Mouse (Mus musculus) neural tube, embryonic 12.5 days (tissue): Measurements from ENCODE around the gene Ifit2. TPM values are rescaled to one million over a fixed set of nuclear protein-coding genes. Genes with fewer than 3 reads are reported as not detected.
"Not testable (repeated sequence)": the region's sequence is repeated elsewhere in the genome, so short reads cannot be mapped to it uniquely, and the experiment has no call there.

Experiments used
- ATAC-seq: fragments of 200-750 bp; cut with Nextera tagmentation; 2 replicates; pipeline ENCODE4 v1.8.0; 2017; ENCODE audit warnings: low read depth, mild to moderate bottlenecking, moderate TSS enrichment, moderate library complexity; ENCODE audit not compliant: low FRiP score
- H3K27ac ChIP-seq: fragments of 300-500 bp; sonication (generic); 2 replicates; pipeline ENCODE4 v1.5.1; 2016
- H3K27me3 ChIP-seq: fragments of 300-500 bp; sonication (generic); replicated peaks from 2 replicates; pipeline ENCODE4 v1.6.1; 2016; ENCODE audit warnings: mild to moderate bottlenecking
- H3K36me3 ChIP-seq: fragments of 300-500 bp; sonication (generic); 2 replicates; pipeline ENCODE4 v1.6.1; 2016; ENCODE audit warnings: mild to moderate bottlenecking
- H3K4me1 ChIP-seq: fragments of 300-500 bp; sonication (generic); 2 replicates; pipeline ENCODE4 v1.6.1; 2016
- H3K4me2 ChIP-seq: fragments of 300-500 bp; sonication (generic); replicated peaks from 2 replicates; pipeline ENCODE4 v1.6.1; 2016; ENCODE audit warnings: mild to moderate bottlenecking
- H3K4me3 ChIP-seq: fragments of 300-500 bp; sonication (generic); 2 replicates; pipeline ENCODE4 v1.5.1; 2016
- H3K9ac ChIP-seq: fragments of 300-500 bp; sonication (generic); 2 replicates; pipeline ENCODE4 v1.6.1; 2016; ENCODE audit warnings: mild to moderate bottlenecking
- H3K9me3 ChIP-seq: fragments of 300-500 bp; sonication (generic); 2 replicates; pipeline ENCODE4 v1.6.1; 2016; ENCODE audit warnings: mild to moderate bottlenecking
- WGBS: fragments of 180-500 bp; shearing (Covaris S2); methylation state at CpG from one replicate; pipeline ENCODE4 v1.1.7; 2016; 5-methylcytosine and 5-hydroxymethylcytosine counted together
- polyA plus RNA-seq: library from polyadenylated mRNA; unstranded; fragments of >200 nt; fragmentation: Nextera tagmentation; extraction: Ambion mirVana; gene quantifications from 2 replicates; pipeline ENCODE4 v1.2.1, GENCODE M21; 2016

Ifit2 gene
- polyA plus RNA-seq, 1 experiment from 2014 or later: 4.5 TPM

DNA sequence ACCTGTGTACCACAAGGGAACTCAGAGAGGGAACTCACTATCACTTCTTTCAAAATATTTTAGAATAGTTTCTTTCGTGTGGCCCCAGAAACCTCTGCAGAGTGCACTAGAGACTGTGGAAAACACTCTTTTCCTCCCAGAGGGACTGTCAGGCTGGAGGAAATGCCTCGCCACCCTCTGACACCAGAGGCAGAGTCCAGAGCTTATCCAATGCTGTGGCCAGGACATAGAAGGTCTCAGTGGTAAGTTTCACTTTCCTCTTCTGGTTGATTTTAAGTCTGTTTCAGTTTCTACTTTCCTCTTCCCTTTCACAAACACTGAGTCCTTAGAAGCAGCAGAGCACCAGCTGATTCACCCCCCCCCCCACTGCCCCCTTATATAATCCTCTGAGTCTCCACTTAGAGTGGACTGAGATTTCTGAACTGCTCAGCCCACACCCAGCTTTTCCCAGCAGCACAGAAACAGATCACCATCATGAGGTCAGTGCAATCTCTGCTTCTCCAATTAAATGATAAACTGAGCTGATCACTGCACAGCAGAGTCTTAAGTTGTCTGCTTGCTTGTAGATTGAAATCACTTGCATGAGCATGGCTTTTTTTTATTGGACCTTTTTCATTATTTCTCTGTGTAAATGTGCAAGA is 32.8 kb downstream of the Ifit2 start, which contains the start of gene Ifit3:
Gene Ifit3, plus strand, starts transcription at position 406 of the 641 bp plus-strand sequence.
- H3K9me3 ChIP-seq, H3K27me3 ChIP-seq, ATAC-seq, H3K36me3 ChIP-seq, H3K4me1 ChIP-seq, H3K9ac ChIP-seq, H3K4me3 ChIP-seq, H3K4me2 ChIP-seq, H3K27ac ChIP-seq: not testable (repeated sequence)
- WGBS: 64% methylated on average over 2 of the region's 2 CpGs

DNA sequence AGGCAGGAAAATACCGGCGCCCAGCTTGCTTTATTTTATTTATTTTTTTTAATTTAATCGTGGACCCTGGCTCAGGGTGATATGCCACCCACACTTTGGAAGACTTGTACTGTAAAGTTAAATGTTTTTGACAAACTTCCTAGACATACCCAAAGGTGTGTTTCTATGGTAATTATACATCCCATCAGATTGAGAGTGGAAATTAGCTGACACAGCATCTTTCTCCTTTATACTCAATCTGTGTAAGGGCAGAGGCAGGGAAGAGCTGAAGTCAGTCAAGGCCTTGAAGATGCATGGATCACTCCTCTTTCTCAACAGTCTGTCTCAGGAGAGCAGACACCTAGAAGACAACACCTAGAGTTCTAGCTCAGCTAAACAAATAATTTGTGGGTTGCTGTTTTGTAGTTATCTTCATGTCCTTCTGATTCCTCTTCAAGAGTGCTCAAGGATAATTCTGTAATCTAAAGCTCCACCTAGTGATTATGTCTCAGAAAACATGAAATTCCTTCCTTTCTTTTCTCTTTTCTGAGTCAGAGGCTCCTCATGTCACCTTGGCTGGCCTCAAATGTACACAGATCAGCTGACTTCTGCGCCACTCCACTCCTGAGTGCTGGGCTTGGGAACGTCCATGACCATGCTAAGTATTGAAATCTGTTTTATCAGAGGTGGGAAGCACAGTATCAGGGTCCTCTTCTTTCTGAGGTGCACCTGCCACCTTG is 35.4 kb downstream of the Ifit2 start:
- not testable (repeated sequence) for H3K27ac ChIP-seq, H3K9me3 ChIP-seq, H3K4me2 ChIP-seq, H3K27me3 ChIP-seq, H3K4me3 ChIP-seq, H3K9ac ChIP-seq, ATAC-seq, H3K4me1 ChIP-seq, H3K36me3 ChIP-seq
- WGBS: 71% methylated on average over 5 of the region's 5 CpGs

DNA sequence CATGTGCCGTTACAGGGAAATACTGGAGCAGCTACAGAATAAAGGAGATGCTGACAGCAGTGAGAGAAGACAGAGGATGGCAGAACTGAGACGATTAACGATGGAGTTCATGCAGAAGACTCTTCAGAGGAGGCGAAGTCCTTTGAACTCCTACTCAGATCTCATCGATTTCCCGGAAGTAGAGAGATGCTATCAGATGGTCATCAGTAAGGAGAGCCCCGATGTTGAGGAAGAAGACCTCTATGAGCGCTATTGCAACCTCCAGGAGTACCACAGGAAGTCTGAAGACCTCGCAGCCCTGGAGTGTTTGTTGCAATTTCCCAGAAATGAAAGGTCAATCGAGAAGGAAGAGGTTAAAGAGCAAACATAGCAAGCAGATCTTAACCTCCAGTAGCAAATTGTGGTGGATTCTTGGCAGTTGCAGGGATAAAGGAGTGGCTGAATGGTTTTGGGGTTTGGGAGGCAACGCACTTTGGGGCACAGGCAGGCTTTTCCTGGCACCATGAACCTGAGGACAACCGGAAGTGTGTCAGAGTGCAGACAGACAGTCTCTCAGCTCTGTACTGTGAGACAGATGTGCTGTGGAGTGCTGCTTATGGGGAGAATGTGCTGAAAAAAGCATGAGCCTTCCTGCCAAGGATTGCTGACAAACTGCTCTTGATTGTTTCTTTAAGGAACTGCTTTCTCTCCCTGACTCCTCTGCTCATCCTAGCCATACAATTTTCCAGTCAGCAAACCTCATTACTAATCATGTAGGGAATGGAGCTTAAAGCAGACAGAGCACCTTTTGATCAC is 37.6 kb downstream of the Ifit2 start:
- WGBS: 88% methylated on average over 7 of the region's 12 CpGs
- not testable (repeated sequence) for H3K4me1 ChIP-seq

DNA sequence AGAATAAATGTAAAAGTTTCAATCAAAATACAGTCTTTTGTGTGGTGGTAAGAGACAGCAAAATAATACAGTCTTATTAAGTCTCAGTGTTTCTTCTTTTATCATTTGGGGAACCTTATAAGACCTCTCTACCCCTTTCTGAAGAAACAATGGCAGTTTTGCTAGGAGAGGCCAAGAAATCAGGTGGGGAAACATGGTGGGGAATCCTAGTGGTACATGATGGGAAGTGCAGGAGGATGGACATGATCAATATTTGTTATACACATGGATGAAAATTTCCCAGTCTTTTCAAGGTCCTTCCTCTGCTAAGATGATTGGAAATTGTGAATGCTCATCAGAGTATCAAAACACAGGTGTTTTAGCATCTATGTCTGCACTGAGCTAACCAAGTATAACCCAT is 38.5 kb downstream of the Ifit2 start:
- Histone ChIP-seq H3K27ac (no peak overlapping the region), H3K4me3 (no peak overlapping the region), H3K4me2 (no peak overlapping the region), H3K9ac (no peak overlapping the region), H3K27me3 (no peaks in the 10 kb centered on the region), H3K4me1 (no peaks in the 10 kb centered on the region), H3K9me3 (no peaks in the 10 kb centered on the region), H3K36me3 (no peaks in the 10 kb centered on the region)
- ATAC-seq: no peak

More for the DNA sequence above, 37.6 kb downstream of the Ifit2 start:
- ATAC-seq, H3K4me2 ChIP-seq, H3K27me3 ChIP-seq, H3K27ac ChIP-seq, H3K36me3 ChIP-seq, H3K9me3 ChIP-seq, H3K4me3 ChIP-seq, H3K9ac ChIP-seq: not testable (repeated sequence)

DNA sequence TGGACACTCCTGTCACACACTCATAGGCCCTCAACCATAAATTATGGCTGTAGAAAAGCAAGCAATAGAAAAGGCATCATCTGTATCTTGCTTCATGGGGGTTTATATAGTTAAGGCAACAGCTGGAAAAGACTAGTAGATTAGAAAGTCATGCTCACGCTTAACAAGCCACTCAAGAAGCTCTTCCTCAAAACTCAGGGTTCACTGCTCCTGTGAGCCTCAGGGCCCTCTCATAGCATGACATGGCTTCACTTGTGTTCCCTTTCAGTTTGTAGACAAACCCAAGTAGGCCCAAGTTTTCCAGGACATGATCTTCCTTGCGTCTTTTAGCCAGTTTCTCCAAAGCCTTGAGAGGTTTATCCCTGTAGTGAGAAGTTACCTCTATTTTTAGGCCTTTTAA is 43.0 kb downstream of the Ifit2 start:
- ATAC-seq: no peak
- no peaks in the 10 kb centered on the region for H3K9me3 ChIP-seq
- no peak overlapping the region for H3K4me3 ChIP-seq
- H3K27ac ChIP-seq: no peak overlapping the region
- no peaks in the 10 kb centered on the region for H3K4me1 ChIP-seq
- no peak overlapping the region for H3K4me2 ChIP-seq
- H3K36me3 ChIP-seq: no peaks in the 10 kb centered on the region
- 88% methylated on average over 2 of the region's 2 CpGs for WGBS
- no peak overlapping the region for H3K9ac ChIP-seq
- H3K27me3 ChIP-seq: no peaks in the 10 kb centered on the region

DNA sequence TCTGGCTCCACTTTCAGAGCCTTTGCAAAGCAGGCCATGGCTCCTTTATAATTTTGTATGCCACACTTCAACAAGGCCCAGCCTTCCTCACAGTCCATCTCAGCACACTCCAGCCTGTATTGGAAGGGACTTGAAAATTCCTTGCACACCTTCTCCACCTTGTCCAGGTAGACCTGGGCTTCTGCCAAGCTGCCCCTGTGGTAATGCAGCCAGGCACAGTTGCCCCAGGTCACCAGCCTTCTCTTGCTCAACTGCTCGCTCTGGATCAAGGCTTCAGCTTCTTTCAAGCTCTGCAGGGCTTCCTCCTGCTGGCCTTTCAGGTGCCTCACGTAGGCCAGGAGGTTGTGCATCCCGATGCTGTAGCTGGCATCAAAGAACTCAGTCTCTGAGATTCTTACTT is 44.0 kb downstream of the Ifit2 start:
- H3K9ac ChIP-seq, H3K27me3 ChIP-seq, H3K4me3 ChIP-seq, H3K9me3 ChIP-seq, H3K4me1 ChIP-seq, ATAC-seq, H3K27ac ChIP-seq, H3K36me3 ChIP-seq, H3K4me2 ChIP-seq: not testable (repeated sequence)
- WGBS: 80% methylated on average over 3 of the region's 3 CpGs

DNA sequence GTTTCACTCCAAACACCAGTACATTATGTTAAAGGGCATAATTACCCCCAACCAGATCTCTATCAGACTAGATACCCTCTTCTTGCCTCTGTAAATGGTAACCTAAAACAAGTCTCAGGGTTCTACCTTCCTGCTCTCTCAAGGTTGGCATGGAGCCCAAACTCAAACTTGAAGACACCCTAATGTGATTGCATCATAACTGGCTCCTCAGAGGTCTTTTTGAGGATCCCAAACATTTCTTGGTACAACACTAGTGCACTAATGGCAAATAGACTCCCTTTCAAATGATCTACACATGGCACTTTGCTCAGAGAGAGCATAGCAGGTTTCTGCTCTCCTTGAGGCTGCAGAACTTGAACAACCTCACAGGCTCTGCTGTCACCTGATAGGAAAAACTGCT is 46.3 kb downstream of the Ifit2 start:
- Histone ChIP-seq H3K9me3 (no peaks in the 10 kb centered on the region), H3K27me3 (no peaks in the 10 kb centered on the region), H3K9ac (no peak overlapping the region), H3K36me3 (no peaks in the 10 kb centered on the region), H3K4me1 (no peaks in the 10 kb centered on the region), H3K4me2 (no peak overlapping the region), H3K27ac (no peak overlapping the region), H3K4me3 (no peak overlapping the region)
- ATAC-seq: no peak

DNA sequence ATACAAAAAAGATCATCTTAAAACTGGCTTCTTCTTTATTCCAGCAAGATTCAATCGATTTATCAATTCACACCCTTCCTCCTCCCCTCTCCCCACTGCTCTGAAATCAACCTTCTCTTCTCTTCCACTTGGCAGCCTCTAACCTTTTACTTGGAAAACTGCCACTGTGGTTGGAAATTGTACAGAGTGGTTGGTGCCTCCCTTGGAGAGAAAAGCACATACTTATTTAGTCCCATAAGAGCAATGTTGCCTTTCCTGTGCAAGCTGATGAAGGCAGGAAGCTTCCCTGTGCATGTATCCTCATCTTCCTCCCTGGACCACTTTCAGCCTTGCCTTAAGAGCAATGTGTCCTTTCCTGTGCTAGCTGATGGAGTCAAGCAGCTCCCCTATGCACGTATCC is 47.8 kb downstream of the Ifit2 start:
- no peak for ATAC-seq
- no peak overlapping the region for H3K4me2 ChIP-seq

DNA sequence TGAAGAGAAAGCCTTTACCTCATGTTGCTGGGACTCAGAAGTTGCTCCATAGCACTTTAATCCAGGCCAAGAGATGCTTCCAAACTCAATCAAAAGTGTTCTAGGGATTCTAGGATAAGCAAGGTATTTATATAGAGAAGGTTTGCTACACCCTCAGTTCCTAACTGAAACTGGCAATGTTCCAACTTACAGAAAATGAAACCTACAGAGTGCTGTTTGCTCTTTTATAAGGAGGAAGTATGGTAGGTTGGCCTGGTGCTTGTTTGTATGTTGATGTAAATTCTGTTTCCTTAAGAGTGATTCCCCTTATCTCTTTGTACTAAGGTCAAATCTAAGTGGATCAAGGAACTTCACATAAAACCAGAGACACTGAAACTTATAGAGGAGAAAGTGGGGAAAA is 48.8 kb downstream of the Ifit2 start:
- H3K4me3 ChIP-seq, H3K27me3 ChIP-seq, H3K36me3 ChIP-seq, H3K27ac ChIP-seq, H3K9ac ChIP-seq, H3K4me1 ChIP-seq, ATAC-seq, H3K4me2 ChIP-seq, H3K9me3 ChIP-seq: not testable (repeated sequence)

More for the DNA sequence above, 47.8 kb downstream of the Ifit2 start:
- Histone ChIP-seq H3K4me1 (no peaks in the 10 kb centered on the region), H3K27ac (no peak overlapping the region), H3K4me3 (no peak overlapping the region), H3K9ac (no peak overlapping the region), H3K36me3 (no peaks in the 10 kb centered on the region), H3K27me3 (no peaks in the 10 kb centered on the region), H3K9me3 (no peaks in the 10 kb centered on the region)
- 87% methylated on average over 2 of the region's 2 CpGs for WGBS

DNA sequence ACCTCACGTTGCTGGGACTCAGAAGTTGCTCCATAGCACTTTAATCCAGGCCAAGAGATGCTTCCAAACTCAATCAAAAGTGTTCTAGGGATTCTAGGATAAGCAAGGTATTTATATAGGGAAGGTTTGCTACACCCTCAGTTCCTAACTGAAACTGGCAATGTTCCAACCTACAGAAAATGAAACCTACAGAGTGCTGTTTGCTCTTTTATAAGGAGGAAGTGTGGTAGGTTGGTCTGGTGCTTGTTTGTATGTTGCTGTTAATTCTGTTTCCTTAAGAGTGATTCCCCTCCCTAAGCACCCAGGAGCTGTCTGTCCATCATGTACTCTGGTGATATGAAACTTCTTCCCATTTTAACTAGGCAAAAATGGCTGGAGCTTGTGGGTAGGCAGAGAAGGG is 51.4 kb downstream of the Ifit2 start, which contains the start of gene Ifit1bl1:
Gene Ifit1bl1, minus strand, starts transcription at position 69 of the 400 bp plus-strand sequence.
- H3K4me2 ChIP-seq, H3K9ac ChIP-seq, H3K9me3 ChIP-seq, H3K27ac ChIP-seq, H3K27me3 ChIP-seq, H3K4me1 ChIP-seq, ATAC-seq, H3K4me3 ChIP-seq, H3K36me3 ChIP-seq: not testable (repeated sequence)
- WGBS: 64% methylated on average over 1 of the region's 1 CpGs

DNA sequence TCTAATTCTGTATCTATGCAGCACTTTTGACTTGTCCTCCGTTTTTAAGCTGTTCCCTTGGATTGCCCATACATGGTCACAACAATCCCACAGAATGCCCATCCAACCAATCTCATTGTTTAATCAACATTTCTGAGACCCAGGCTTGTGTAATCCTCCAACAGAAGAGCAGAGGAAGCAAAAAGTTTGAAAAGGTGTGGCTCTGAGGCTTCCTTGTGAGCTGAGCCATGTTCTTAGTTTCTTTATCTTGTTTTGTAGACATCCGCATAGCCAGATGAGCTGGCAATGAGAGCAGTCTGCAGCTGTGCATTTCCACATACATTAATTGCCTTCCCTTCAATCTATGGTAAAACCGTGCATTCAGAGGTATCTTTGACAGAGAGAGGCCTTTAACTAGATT is 55.0 kb downstream of the Ifit2 start:
- no peak overlapping the region for H3K27ac ChIP-seq
- H3K4me1 ChIP-seq: no peaks in the 10 kb centered on the region
- ATAC-seq: no peak
- H3K36me3 ChIP-seq: no peaks in the 10 kb centered on the region
- no peaks in the 10 kb centered on the region for H3K27me3 ChIP-seq
- WGBS: 86% methylated on average over 3 of the region's 3 CpGs
- H3K4me2 ChIP-seq: no peak overlapping the region
- H3K9me3 ChIP-seq: no peaks in the 10 kb centered on the region
- H3K4me3 ChIP-seq: no peak overlapping the region
- H3K9ac ChIP-seq: no peak overlapping the region

DNA sequence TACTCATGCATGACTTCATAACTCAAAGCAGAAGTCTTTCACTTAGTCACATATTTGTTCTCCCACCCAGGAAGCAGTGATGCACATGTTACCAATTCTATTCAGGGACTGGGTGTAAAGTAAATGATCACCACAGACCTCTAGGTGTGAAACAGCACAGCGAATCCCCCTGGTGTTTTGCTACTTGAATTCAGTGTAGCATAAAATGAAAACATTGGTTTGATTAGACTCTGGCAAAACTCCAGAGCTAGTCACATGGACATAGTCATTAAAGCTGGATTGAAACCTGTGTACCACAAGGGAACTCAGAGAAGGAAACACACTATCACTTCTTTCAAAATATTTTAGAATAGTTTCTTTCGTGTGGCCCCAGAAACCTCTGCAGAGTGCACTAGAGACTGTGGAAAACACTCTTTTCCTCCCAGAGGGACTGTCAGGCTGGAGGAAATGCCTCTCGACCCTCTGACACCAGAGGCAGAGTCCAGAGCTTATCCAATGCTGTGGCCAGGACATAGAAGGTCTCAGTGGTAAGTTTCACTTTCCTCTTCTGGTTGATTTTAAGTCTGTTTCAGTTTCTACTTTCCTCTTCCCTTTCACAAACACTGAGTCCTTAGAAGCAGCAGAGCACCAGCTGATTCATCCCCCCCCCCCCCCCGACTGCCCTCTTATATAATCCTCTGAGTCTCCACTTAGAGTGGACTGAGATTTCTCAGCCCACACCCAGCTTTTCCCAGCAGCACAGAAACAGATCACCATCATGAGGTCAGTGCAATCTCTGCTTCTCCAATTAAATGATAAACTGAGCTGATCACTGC is 57.0 kb downstream of the Ifit2 start, which contains the start of gene Ifit3b:
Gene Ifit3b, plus strand, starts transcription at position 734 of the 815 bp plus-strand sequence.
- H3K4me2 ChIP-seq, H3K27ac ChIP-seq, H3K27me3 ChIP-seq, H3K4me3 ChIP-seq, H3K9ac ChIP-seq, H3K4me1 ChIP-seq, H3K36me3 ChIP-seq, H3K9me3 ChIP-seq: not testable (repeated sequence)
- WGBS: 69% methylated on average over 4 of the region's 4 CpGs
- 0 out of 2 replicates have a peak, but pooled peaks have one; percentile 4 for ATAC-seq
